Mouse (Mus musculus): ENCODE measurements around the gene Gas8. TPM values are rescaled to one million over a fixed set of nuclear protein-coding genes. Genes with fewer than 3 reads are reported as not detected.
"Not testable (repeated sequence)": the region's sequence is repeated elsewhere in the genome, so short reads cannot be mapped to it uniquely, and the experiment has no call there.

The Gas8 gene
- 40.8 and 44.3 TPM in 2 replicates for polyA plus RNA-seq (2015; fragmentation: Nextera tagmentation; extraction: Ambion mirVana)

- under 1% methylated on average over 20 of the region's 20 CpGs for WGBS
- Histone ChIP-seq H3K27ac (peak within 1 kb of the TSS; percentile 55), H3K27me3 (peaks cover 10% of the 10 kb centered on the region), H3K36me3 (peaks cover 31% of the 10 kb centered on the region), H3K4me3 (replicated peaks) (peak within 1 kb of the TSS; percentile 80), H3K4me1 (replicated peaks) (peaks cover 39% of the 10 kb centered on the region), H3K9me3 (no peaks in the 10 kb centered on the region), H3K4me2 (replicated peaks) (peak within 1 kb of the TSS; percentile 94), H3K9ac (replicated peaks) (peak within 1 kb of the TSS; percentile 95)
- peak; percentile 87 for ATAC-seq
Measured at GRCm38 (mm10) chr8:123518667-123519066, at the start of gene Gas8. TSS of gene Gas8 (plus strand) at chr8:123518834.

DNA sequence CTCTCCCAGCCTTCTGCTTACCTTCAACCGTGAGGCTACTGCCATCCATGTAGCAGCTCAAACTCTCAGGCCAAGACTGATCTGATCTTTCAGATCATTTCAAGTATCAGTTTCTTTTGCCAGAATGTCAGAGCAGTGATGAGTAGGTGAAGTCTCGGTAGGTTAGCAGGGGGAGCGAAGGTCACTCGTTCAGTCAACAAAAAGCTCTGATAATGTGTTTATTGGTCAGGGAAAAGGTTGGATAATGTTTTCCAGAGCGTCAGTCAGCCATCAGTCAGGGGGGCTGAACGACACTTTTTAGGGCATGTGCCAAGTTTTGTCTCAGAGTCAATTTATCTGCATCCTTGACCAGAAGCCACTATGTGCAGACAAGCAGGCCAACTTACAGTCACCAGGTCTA, 45.6 kb upstream of the Gas8 start:
- H3K4me1 ChIP-seq (replicated peaks); H3K27ac ChIP-seq; H3K4me3 ChIP-seq (replicated peaks); ATAC-seq; H3K4me2 ChIP-seq (replicated peaks); H3K27me3 ChIP-seq; H3K36me3 ChIP-seq; H3K9ac ChIP-seq (replicated peaks); H3K9me3 ChIP-seq: not testable (repeated sequence)
- WGBS = 81% methylated on average over 6 of the region's 6 CpGs

- H3K27me3 ChIP-seq; H3K36me3 ChIP-seq; H3K9ac ChIP-seq (replicated peaks); H3K27ac ChIP-seq; H3K4me2 ChIP-seq (replicated peaks); H3K4me3 ChIP-seq (replicated peaks); H3K9me3 ChIP-seq; ATAC-seq: not testable (repeated sequence)
- peaks cover 18% of the 10 kb centered on the region for H3K4me1 ChIP-seq (replicated peaks)
- 69% methylated on average over 5 of the region's 5 CpGs for WGBS
Measured at GRCm38 (mm10) chr8:123474549-123474948, 44.1 kb upstream of the Gas8 start.

DNA sequence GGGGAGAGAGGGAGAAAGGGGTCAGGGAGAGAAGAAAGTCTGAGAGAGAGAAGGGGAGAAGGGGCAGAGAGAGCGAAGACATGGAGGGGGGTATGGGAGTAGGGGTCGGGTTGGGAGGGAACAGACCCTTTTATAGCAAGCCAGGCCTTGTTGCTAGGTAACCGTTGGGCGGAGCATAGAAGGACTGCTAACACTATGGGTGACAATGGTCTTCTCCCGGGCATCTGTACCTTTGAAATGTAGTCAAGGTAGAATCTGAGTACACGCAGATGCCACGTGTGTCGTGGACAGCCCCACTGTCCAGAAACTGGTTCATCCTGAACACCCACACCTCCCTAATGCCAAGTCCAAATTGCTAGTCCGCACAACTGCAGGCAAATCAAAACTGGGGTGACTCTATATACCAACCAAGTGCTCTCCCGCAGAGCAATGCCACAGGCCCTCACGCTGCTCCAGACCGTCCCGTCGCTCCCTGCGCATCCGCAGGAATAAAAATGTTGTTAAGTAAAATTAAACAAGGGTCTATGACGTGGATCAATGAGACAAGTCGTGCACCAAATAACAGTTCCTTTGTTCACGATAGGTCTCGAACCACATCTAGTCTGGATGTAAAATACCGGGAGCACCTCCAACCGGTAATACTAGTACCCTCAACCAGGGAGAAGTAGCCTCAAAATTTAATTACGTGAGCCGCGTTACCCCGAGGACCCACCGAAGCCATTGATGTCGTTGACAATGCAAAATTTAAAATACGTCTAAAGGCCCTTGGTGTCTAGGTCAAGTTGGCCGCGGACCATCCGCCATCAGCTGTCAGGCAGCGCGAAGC, 41.5 kb upstream of the Gas8 start:
- Histone ChIP-seq H3K9ac (replicated peaks) (peak overlapping the region; percentile 87), H3K4me2 (replicated peaks) (peak overlapping the region; percentile 86), H3K4me1 (replicated peaks) (peaks cover 18% of the 10 kb centered on the region), H3K9me3 (no peaks in the 10 kb centered on the region), H3K4me3 (replicated peaks) (peak overlapping the region; percentile 67), H3K27me3 (no peaks in the 10 kb centered on the region; the same call in 1 of the 2 replicates), H3K36me3 (peaks cover 16% of the 10 kb centered on the region), H3K27ac (peak overlapping the region; percentile 96)
- WGBS = 7% methylated on average over 34 of the region's 34 CpGs
- peak; percentile 53 for ATAC-seq

DNA sequence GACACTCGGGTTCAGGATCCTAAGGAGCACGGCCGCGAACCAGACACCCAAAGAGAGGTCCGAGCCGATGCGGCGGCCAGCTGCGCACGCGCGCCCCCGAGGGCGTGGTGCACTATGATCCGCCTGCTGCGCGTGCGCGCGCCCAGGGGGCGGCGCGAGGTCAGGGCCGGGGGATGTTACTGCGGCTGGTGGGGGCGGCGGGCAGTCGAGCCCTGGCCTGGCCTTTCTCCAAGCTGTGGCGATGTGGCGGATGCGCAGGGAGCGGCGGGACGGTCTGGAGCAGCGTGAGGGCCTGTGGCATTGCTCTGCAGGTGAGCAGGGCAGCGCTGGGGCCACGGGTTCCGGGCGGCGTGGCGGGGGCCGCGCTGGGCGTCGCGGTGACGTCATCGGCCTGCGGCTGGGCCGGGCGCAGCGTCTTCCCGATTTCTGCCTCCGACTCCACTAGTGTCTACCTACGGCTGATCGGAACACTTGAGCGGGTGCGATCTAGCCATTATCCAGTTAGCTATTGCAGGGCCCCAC, 40.8 kb upstream of the Gas8 start, which contains the start of gene Afg3l1:
Gene Afg3l1 (plus strand): TSS at position 167 of the 522 bp plus-strand sequence.
- H3K36me3 ChIP-seq = peaks cover 23% of the 10 kb centered on the region

DNA sequence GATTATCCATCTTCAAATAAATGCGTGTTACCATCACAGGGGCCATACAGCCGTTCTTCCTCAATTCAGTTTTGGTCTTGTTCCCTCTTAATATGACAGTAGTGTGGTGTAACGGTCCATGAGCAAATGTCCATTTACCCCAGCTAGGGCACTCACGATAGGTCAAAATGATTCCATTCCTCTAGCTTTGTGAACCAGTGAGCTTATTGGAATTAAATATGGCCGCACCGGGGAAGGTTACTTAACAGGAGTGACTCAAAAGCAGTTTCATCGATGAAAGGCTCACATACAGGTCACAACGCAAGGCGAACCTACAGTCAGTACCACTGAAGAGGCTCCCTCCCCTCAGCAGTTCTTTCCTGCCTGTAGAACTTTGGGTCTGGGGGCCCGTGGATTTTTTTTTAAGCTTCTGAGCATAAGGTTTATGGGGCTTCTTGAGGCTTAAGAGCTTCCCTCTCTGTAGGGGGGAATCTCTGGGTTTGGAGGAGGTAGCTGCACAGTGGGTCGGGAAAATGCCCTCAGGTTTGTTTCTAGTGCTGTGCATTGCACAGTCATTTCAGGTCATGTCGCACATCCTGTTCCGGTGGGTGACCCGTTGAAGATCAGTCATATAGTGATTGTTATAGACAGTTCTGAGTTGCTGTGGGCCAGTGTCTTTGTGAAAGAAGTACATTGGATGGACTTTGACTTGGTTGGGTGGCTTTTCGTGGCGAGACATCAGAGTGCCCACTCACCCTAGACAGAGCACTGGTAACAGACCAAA, 40.0 kb upstream of the Gas8 start:
- ATAC-seq = peak; percentile 2; the same call in 1 of the 2 replicates
- Histone ChIP-seq H3K4me1 (replicated peaks) (peaks cover 18% of the 10 kb centered on the region), H3K4me3 (replicated peaks) (peak overlapping the region; percentile 67), H3K27ac (peak overlapping the region; percentile 96), H3K4me2 (replicated peaks) (peak overlapping the region; percentile 86), H3K36me3 (peaks cover 30% of the 10 kb centered on the region), H3K27me3 (no peaks in the 10 kb centered on the region; the same call in 1 of the 2 replicates), H3K9me3 (no peaks in the 10 kb centered on the region), H3K9ac (replicated peaks) (peak overlapping the region; percentile 87)
- WGBS = 39% methylated on average over 16 of the region's 16 CpGs

More for the DNA sequence above, 40.8 kb upstream of the Gas8 start, which contains the start of gene Afg3l1:
- ATAC-seq = peak; percentile 92
- H3K4me2 ChIP-seq (replicated peaks) = peak within 1 kb of the TSS; percentile 86
- peak within 1 kb of the TSS; percentile 87 for H3K9ac ChIP-seq (replicated peaks)
- H3K27ac ChIP-seq = peak within 1 kb of the TSS; percentile 96
- peaks cover 18% of the 10 kb centered on the region for H3K4me1 ChIP-seq (replicated peaks)
- H3K4me3 ChIP-seq (replicated peaks) = peak within 1 kb of the TSS; percentile 67
- under 1% methylated on average over 56 of the region's 58 CpGs for WGBS
- H3K9me3 ChIP-seq = no peaks in the 10 kb centered on the region
- H3K27me3 ChIP-seq = no peaks in the 10 kb centered on the region; the same call in 1 of the 2 replicates

DNA sequence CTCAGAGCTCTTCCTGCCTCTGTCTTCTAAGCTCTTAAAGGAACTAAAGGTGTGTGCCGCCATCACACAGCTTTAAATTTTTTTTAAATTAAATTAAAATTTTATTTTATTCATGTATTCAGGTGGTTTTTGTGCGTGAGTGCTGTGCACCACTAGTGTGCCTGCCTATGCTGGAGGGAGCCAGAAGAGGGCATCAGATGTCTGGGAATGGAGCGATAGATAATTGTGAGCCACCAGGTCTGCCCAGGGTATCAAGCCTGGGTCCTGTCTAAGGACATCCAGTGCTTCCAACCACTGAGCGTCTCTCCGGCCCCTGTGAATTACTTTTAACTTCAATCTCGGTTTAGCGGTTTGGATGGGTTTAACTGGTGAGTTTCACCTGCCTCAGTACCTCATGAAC, 36.0 kb upstream of the Gas8 start:
- peaks cover 12% of the 10 kb centered on the region for H3K4me1 ChIP-seq (replicated peaks)
- 87% methylated on average over 7 of the region's 7 CpGs for WGBS
- H3K27ac ChIP-seq = no peak overlapping the region
- H3K36me3 ChIP-seq = peaks cover 66% of the 10 kb centered on the region
- H3K27me3 ChIP-seq = no peaks in the 10 kb centered on the region
- no peaks in the 10 kb centered on the region for H3K9me3 ChIP-seq
- H3K4me3 ChIP-seq (replicated peaks) = no peak overlapping the region
- ATAC-seq = no peak
- H3K4me2 ChIP-seq (replicated peaks) = no peak overlapping the region
- no peak overlapping the region for H3K9ac ChIP-seq (replicated peaks)

DNA sequence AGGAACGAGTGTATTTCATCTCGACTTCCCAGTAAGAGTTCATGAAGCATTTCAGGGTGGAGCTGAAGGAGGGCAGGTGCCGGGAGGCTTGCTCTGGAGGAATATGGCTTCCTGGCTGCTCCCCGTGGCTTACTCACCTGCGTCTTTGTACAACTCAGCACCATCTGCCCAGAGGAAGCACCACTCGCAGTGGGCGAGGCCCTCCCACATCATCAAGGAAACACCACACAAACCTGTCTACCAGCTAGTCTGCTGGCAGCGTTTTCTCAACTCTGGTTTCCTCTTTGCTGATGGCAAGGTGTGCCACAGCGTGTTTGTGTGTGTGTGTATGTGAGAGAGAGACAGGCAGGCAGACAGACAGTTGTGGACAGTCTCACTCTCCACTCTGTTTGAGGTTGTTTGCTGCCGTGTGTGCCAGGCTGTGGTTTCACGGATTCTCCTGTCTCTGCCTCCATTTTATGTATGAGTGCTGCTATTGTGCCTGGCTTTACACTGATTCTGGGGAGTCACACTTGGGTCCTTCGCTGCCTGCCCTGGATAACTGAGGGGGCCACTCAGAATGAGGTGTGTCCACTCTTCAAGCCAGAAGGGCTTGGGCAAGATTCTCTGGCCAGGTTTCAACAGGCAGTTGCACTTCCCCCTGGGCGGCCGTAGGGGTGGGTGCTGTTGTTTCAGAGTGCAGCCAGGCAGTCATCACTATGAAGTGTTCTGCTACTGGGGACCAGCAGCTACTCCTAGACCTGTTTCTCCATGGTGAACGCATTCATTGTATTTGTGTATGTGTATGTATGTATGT, 27.2 kb upstream of the Gas8 start:
- H3K4me1 ChIP-seq (replicated peaks) = no peaks in the 10 kb centered on the region
- no peak overlapping the region for H3K4me2 ChIP-seq (replicated peaks)
- H3K36me3 ChIP-seq = peaks cover 97% of the 10 kb centered on the region
- no peak overlapping the region for H3K27ac ChIP-seq
- no peak overlapping the region for H3K4me3 ChIP-seq (replicated peaks)
- no peaks in the 10 kb centered on the region for H3K27me3 ChIP-seq
- WGBS = 94% methylated on average over 15 of the region's 15 CpGs
- H3K9ac ChIP-seq (replicated peaks) = no peak overlapping the region
- H3K9me3 ChIP-seq = no peaks in the 10 kb centered on the region
- no peak for ATAC-seq

DNA sequence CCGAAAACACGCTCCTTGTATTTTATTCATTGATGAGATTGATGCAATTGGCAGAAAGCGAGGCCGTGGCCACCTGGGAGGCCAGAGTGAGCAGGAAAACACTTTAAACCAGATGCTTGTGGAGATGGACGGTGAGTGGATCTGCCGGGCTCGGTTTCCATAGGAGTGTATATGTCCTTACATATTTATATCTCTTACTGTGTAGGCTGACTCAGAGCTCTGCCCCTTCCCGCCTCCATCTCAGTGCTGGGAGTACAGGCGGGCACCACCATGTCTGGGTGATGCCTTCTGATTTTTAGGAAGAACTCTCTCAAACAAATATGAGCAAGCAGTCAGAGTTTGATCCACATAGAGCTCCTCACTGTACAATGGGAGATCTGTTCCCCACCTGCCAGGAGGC, 25.7 kb upstream of the Gas8 start:
- Histone ChIP-seq H3K9me3 (no peaks in the 10 kb centered on the region), H3K27ac (no peak overlapping the region), H3K4me3 (replicated peaks) (no peak overlapping the region), H3K4me1 (replicated peaks) (no peaks in the 10 kb centered on the region), H3K36me3 (peaks cover 97% of the 10 kb centered on the region), H3K4me2 (replicated peaks) (no peak overlapping the region), H3K27me3 (no peaks in the 10 kb centered on the region), H3K9ac (replicated peaks) (no peak overlapping the region)
- no peak for ATAC-seq
- 93% methylated on average over 9 of the region's 9 CpGs for WGBS

GRCm38 (mm10) chr8:123497699-123498098, 20.9 kb upstream of the Gas8 start:
- no peak overlapping the region for H3K27ac ChIP-seq
- 93% methylated on average over 4 of the region's 4 CpGs for WGBS
- no peak overlapping the region for H3K9ac ChIP-seq (replicated peaks)
- H3K4me2 ChIP-seq (replicated peaks) = no peak overlapping the region
- H3K9me3 ChIP-seq = no peaks in the 10 kb centered on the region
- no peak overlapping the region for H3K4me3 ChIP-seq (replicated peaks)
- no peaks in the 10 kb centered on the region for H3K27me3 ChIP-seq
- H3K4me1 ChIP-seq (replicated peaks) = no peaks in the 10 kb centered on the region
- peaks cover 98% of the 10 kb centered on the region for H3K36me3 ChIP-seq
- ATAC-seq = no peak

GRCm38 (mm10) chr8:123498963-123499362, 19.7 kb upstream of the Gas8 start:
- no peak for ATAC-seq
- H3K36me3 ChIP-seq = peaks cover 98% of the 10 kb centered on the region
- WGBS = 93% methylated on average over 11 of the region's 11 CpGs

More at GRCm38 (mm10) chr8:123498963-123499362, 19.7 kb upstream of the Gas8 start:
- Histone ChIP-seq H3K4me3 (replicated peaks) (no peak overlapping the region), H3K9me3 (no peaks in the 10 kb centered on the region), H3K27ac (no peak overlapping the region), H3K4me1 (replicated peaks) (no peaks in the 10 kb centered on the region), H3K9ac (replicated peaks) (no peak overlapping the region), H3K4me2 (replicated peaks) (no peak overlapping the region), H3K27me3 (no peaks in the 10 kb centered on the region)

Data from midbrain, embryonic 13.5 days (tissue).